Mouse (Mus musculus) kidney, embryonic 14.5 days (tissue): ENCODE results near the gene Tle6. TPM values are rescaled to one million over a fixed set of nuclear protein-coding genes. Genes with fewer than 3 reads are reported as not detected.
A peak's percentile ranks its signal among the peaks of the same experiment; 100 is the strongest.

Source experiments
- ATAC-seq: fragments of 200-750 bp; cut with Nextera tagmentation; 2 replicates; pipeline ENCODE4 v1.8.0; 2017; ENCODE audit warnings: moderate number of reproducible peaks, mild to moderate bottlenecking, moderate TSS enrichment, moderate library complexity; ENCODE audit not compliant: low FRiP score, low TSS enrichment
- H3K27ac ChIP-seq: fragments of 300-500 bp; sonication (generic); 2 replicates; pipeline ENCODE4 v1.5.1; 2014; ENCODE audit warnings: low read depth, mild to moderate bottlenecking, low read length, moderate library complexity, mixed read lengths
- H3K27me3 ChIP-seq: fragments of 300-500 bp; sonication (generic); 2 replicates; pipeline ENCODE4 v1.6.1; 2014; ENCODE audit warnings: mild to moderate bottlenecking, low read length; ENCODE audit not compliant: control insufficient read depth, insufficient read depth
- H3K36me3 ChIP-seq: fragments of 300-500 bp; sonication (generic); 2 replicates; pipeline ENCODE4 v1.6.1; 2014; ENCODE audit warnings: low read length, mixed read lengths; ENCODE audit not compliant: control insufficient read depth, insufficient read depth
- H3K4me1 ChIP-seq: fragments of 300-500 bp; sonication (generic); 2 replicates; pipeline ENCODE4 v1.6.1; 2014; ENCODE audit warnings: low read length, mixed read lengths; ENCODE audit not compliant: control insufficient read depth, insufficient read depth
- H3K4me2 ChIP-seq: fragments of 300-500 bp; sonication (generic); replicated peaks from 2 replicates; pipeline ENCODE4 v1.6.1; 2014; ENCODE audit warnings: low read depth, mild to moderate bottlenecking, low read length
- H3K4me3 ChIP-seq: fragments of 300-500 bp; sonication (generic); 2 replicates; pipeline ENCODE4 v1.5.1; 2014; ENCODE audit warnings: mild to moderate bottlenecking, low read length
- H3K9ac ChIP-seq: fragments of 300-500 bp; sonication (generic); 2 replicates; pipeline ENCODE4 v1.6.1; 2014; ENCODE audit warnings: low read depth, mild to moderate bottlenecking, low read length, moderate library complexity
- H3K9me3 ChIP-seq: fragments of 300-500 bp; sonication (generic); 2 replicates; pipeline ENCODE4 v1.6.1; 2016; ENCODE audit warnings: low read length; ENCODE audit not compliant: control insufficient read depth
- WGBS: fragments of 180-500 bp; shearing (Covaris S2); extraction: QIAGEN DNeasy Blood & Tissue Kit; methylation state at CpG from one replicate; pipeline ENCODE4 v1.1.7; 2014; 5-methylcytosine and 5-hydroxymethylcytosine counted together
- polyA plus RNA-seq: library from polyadenylated mRNA; unstranded; fragments of >200 nt; fragmentation: Nextera tagmentation; extraction: Ambion mirVana; gene quantifications from 2 replicates; pipeline ENCODE4 v1.2.1, GENCODE M21; 2014

Tle6 gene
- polyA plus RNA-seq, 1 experiment from 2014 or later: 15.5 TPM

GRCm38 (mm10) chr10:81572133-81572671, 28.7 kb downstream of the Tle6 start:
- H3K4me3 ChIP-seq: peak overlapping the region; percentile 22; the same call in 1 of the 2 replicates
- H3K9ac ChIP-seq: peak overlapping the region; percentile 28; the same call in 1 of the 2 replicates
- 2% methylated on average over 9 of the region's 9 CpGs for WGBS
- H3K4me2 ChIP-seq: peak overlapping the region; percentile 39
- H3K9me3 ChIP-seq: no peaks in the 10 kb centered on the region
- H3K36me3 ChIP-seq: no peaks in the 10 kb centered on the region
- H3K27ac ChIP-seq: peak overlapping the region; percentile 83; the same call in 1 of the 2 replicates
- peaks cover 3% of the 10 kb centered on the region; the same call in 1 of the 2 replicates for H3K27me3 ChIP-seq
- H3K4me1 ChIP-seq: peaks cover 73% of the 10 kb centered on the region
- peak; percentile 1; the same call in 1 of the 2 replicates for ATAC-seq

DNA sequence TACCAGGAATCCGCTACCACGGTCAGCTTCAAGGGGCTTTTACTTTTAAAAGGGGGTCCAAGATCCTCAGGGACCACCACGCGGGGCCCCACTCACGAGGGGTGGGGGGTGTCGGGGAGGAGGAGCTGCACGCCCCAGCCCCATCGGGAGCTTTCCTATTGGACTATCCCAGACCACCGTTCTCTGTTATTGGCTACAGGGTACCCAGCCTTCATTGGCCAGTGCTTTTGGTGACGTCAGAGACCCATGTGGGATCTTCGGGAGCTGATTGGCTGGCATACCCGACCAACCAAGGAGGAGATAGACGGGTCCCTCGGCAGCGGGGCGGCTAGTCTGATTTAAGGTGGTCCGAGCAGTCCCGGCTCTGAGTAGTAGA, 29.4 kb downstream of the Tle6 start:
- Histone ChIP-seq H3K9me3 (no peaks in the 10 kb centered on the region), H3K27me3 (0 out of 2 replicates have a peak, but pooled peaks cover 3% of the 10 kb centered on the region), H3K9ac (peak overlapping the region; percentile 2; the same call in 1 of the 2 replicates), H3K27ac (peak overlapping the region; percentile 90; the same call in 1 of the 2 replicates), H3K4me2 (peak overlapping the region; percentile 61), H3K36me3 (peaks cover 2% of the 10 kb centered on the region), H3K4me3 (peak overlapping the region; percentile 25), H3K4me1 (peaks cover 70% of the 10 kb centered on the region)
- under 1% methylated on average over 18 of the region's 18 CpGs for WGBS
- ATAC-seq: peak; percentile 89

DNA sequence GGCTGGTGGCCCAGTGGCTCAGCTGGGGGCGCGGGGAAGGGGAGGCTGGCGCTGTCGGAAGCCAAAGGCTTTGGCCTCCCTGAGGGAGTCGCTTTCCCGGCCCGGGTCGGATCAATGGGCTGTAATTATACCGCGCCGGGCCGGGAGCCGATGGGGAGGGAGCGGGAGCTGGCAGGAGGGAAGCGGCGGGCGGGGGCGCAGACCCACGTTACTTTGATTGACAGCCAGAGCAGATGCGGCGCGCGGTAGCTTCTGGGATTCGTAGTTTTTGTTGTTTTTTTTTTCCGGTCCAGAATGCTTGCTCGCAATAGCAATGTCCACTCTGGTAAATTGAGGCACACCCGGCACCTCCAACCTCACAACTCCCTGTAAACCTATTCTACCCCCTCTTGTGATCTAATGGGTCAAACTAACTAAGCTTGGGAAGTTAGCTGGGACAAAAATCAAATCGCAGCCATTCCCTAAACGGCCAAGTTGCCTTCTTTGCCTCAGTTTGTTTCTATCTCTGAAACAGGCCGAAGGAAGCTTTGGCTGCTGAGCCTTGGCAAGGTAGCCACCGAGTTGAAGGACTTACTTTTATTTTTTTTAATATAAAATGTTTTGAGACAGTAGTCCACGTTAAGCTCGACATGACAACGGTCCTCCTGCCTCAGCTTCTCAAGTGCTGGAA, 29.9 kb downstream of the Tle6 start:
- no peaks in the 10 kb centered on the region for H3K27me3 ChIP-seq
- peaks cover 66% of the 10 kb centered on the region for H3K4me1 ChIP-seq
- peak; percentile 61 for ATAC-seq

GRCm38 (mm10) chr10:81570238-81570800, 30.6 kb downstream of the Tle6 start:
- Histone ChIP-seq H3K27me3 (no peaks in the 10 kb centered on the region), H3K9ac (peak overlapping the region; percentile 37), H3K4me2 (peak overlapping the region; percentile 61), H3K4me1 (peaks cover 65% of the 10 kb centered on the region), H3K9me3 (no peaks in the 10 kb centered on the region), H3K27ac (peak overlapping the region; percentile 90), H3K36me3 (peaks cover 14% of the 10 kb centered on the region), H3K4me3 (peak overlapping the region; percentile 25)
- WGBS: 2% methylated on average over 10 of the region's 11 CpGs
- peak; percentile 5 for ATAC-seq

More for the DNA sequence above, 29.9 kb downstream of the Tle6 start:
- WGBS: under 1% methylated on average over 34 of the region's 34 CpGs
- Histone ChIP-seq H3K27ac (peak overlapping the region; percentile 90), H3K4me2 (peak overlapping the region; percentile 61), H3K36me3 (peaks cover 7% of the 10 kb centered on the region), H3K9ac (peak overlapping the region; percentile 37), H3K9me3 (no peaks in the 10 kb centered on the region), H3K4me3 (peak overlapping the region; percentile 25)

GRCm38 (mm10) chr10:81569507-81570237, 31.2 kb downstream of the Tle6 start:
- H3K4me1 ChIP-seq: peaks cover 66% of the 10 kb centered on the region
- H3K36me3 ChIP-seq: peaks cover 20% of the 10 kb centered on the region
- H3K27me3 ChIP-seq: no peaks in the 10 kb centered on the region
- 48% methylated on average over 9 of the region's 9 CpGs for WGBS
- no peak overlapping the region for H3K4me3 ChIP-seq
- ATAC-seq: no peak
- no peak overlapping the region for H3K4me2 ChIP-seq
- H3K9me3 ChIP-seq: no peaks in the 10 kb centered on the region
- H3K27ac ChIP-seq: peak overlapping the region; percentile 90
- H3K9ac ChIP-seq: peak overlapping the region; percentile 37; the same call in 1 of the 2 replicates

GRCm38 (mm10) chr10:81568381-81569191, 32.3 kb downstream of the Tle6 start:
- WGBS: 10% methylated on average over 16 of the region's 16 CpGs
- no peaks in the 10 kb centered on the region for H3K27me3 ChIP-seq
- H3K27ac ChIP-seq: peak overlapping the region; percentile 90
- peak overlapping the region; percentile 5; the same call in 1 of the 2 replicates for H3K9ac ChIP-seq
- H3K4me1 ChIP-seq: peaks cover 74% of the 10 kb centered on the region
- H3K4me3 ChIP-seq: no peak overlapping the region
- H3K36me3 ChIP-seq: peaks cover 29% of the 10 kb centered on the region
- H3K9me3 ChIP-seq: no peaks in the 10 kb centered on the region
- peak overlapping the region; percentile 9 for H3K4me2 ChIP-seq
- peak; percentile 22 for ATAC-seq

DNA sequence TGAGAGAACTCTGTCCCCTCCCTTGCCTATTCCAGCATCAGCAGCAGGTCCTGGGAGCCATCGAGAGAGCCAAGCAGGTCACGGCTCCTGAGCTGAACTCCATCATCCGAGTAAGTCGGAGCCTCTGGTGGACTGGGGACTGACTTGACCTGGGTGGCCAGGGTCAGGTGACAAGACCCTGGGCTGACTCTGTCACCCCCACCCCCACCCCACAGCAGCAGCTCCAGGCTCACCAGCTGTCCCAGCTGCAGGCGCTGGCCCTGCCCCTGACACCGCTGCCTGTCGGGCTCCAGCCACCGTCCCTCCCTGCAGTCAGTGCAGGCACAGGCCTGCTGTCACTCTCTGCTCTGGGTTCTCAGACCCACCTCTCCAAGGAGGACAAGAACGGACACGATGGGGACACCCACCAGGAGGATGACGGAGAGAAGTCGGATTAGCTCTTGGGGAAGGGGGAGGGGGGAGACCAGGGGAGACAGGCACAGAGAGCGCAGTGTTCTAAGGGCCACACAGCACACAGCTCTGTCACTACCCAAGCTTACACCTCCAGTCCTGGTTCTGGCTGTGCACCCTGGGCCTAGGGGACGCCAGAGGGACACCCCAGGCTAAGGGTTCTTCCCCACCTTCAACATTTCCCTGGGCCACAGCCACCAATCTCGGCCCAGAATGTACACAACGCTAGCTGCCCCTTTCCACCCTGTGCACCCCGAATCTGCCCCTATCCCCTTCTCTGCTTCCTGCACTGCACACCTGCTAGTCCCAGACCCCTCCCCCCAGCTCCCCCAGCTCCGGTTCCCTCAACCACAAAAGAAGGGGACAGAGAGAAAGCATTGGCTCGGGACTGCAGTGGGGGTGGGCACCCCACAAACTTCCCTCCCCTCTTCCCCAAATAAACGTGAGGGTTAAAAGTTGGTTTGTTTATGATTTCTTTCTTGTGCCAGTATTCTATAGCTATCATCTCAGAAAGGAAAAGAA, 35.3 kb downstream of the Tle6 start:
- Histone ChIP-seq H3K4me3 (no peak overlapping the region), H3K4me1 (peaks cover 71% of the 10 kb centered on the region), H3K4me2 (no peak overlapping the region), H3K9me3 (no peaks in the 10 kb centered on the region), H3K9ac (no peak overlapping the region), H3K27me3 (no peaks in the 10 kb centered on the region), H3K27ac (no peak overlapping the region), H3K36me3 (peaks cover 41% of the 10 kb centered on the region)
- no peak for ATAC-seq
- WGBS: 50% methylated on average over 20 of the region's 20 CpGs
